Mouse (Mus musculus) ovary, postnatal 10 days (tissue): ENCODE results near the gene Mgst3.
"Not testable (repeated sequence)": the region's sequence is repeated elsewhere in the genome, so short reads cannot be mapped to it uniquely, and the experiment has no call there.

ENCODE experiments used
- DNase-seq: peaks from one replicate; pipeline ENCODE4 v3.0.0; 2022; ENCODE audit warnings: low spot score

The Mgst3 gene

DNA sequence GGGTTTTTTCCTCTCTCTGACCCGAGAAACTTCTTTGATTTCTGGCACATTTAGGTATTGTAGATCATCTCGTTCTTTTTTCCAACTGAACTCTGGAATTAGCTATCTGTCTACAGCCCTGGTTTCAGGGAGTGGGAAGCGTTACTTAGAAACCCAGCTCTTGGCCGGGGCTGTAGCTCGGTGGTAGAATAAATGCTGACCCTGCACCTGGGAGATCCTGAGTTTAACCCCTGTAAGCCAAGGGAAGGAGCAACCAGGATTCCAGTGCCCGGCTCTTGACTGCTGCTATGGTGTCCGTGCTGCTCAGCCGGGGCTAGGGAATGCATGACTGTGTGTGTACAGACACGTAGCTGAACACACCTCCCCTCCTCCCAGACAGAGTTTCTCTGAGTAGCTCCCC, 34.9 kb downstream of the Mgst3 start:
- DNase-seq: no peak

- DNase-seq: no peak
Measured at GRCm38 (mm10) chr1:167357387-167357786, 36.3 kb downstream of the Mgst3 start.

DNA sequence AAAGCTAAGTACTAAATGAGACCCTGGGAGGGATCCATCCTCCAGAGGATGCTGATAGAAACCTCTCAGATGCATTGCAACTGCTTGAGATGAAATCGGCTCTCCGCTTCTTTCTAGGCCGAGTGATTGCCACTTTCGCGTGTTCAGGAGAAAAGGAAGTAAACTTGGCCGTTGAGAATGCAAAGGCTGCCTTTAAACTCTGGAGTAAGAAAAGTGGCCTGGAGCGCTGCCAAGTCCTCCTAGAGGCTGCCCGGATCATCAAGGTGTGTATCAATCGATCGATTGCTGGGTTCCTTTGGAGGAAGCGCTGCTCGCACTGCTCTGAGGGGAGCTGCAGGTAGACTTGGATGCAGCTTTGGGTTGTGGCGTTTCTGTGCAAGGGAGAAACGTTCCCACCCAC, 41.2 kb downstream of the Mgst3 start:
- no peak for DNase-seq

- no peak for DNase-seq
Measured at GRCm38 (mm10) chr1:167350597-167351415, 42.8 kb downstream of the Mgst3 start.

DNA sequence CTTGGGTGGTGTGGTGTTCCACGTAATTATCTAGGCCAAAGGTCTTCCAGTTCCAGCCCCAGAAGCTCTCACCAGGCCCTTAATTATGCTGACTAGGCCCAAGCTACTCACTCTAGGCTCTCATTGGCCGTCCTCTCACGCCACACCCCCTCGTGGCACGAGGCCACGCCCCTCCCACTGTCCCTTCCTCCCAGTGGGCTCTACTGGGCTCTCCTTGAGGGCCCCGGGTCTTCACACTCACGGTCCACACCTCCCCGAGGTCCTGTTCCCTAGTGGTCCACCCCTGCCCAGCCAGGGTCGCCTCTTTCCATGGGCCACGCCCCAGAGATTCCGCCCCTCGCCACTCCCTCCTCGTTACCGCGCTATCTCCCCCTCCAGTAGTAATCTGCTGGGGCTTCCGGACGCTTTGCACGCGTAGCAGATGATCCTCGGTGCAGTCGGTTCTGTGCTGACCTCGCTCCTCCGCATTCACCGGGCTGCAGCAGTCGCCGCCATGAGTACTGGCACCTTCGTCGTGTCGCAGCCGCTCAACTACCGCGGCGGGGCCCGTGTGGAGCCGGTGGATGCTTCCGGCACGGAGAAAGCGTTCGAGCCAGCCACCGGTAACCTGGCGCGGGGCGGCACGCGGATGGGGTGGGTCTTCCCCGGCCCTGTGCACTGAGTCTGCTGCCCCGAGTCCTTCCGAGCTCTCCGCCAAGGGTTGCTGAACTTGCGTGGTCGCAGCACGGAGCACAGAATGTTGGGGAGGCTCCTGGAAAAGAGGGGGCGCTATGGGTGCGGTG, 43.6 kb downstream of the Mgst3 start, which contains the start of gene Aldh9a1:
Gene Aldh9a1 (plus strand): TSS at position 177 of the 782 bp plus-strand sequence.
- peak; percentile 90 for DNase-seq

DNA sequence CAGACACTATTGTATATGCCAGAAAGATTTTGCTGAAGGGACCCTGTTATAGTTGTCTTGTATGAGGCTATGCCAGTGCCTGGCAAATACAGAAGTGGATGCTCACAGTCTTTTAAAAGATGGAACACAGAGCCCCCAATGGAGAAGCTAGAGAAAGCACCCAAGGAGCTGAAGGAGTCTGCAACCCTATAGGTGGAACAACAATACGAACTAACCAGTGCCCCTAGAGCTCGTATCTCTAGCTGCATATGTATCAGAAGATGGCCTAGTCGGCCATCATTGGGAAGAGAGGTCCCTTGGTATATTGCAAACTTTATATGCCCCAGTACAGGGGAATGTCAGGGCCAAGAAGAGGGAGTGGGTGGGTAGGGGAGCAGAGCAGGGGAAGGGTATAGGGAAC, 44.4 kb downstream of the Mgst3 start:
- DNase-seq: not testable (repeated sequence)

DNA sequence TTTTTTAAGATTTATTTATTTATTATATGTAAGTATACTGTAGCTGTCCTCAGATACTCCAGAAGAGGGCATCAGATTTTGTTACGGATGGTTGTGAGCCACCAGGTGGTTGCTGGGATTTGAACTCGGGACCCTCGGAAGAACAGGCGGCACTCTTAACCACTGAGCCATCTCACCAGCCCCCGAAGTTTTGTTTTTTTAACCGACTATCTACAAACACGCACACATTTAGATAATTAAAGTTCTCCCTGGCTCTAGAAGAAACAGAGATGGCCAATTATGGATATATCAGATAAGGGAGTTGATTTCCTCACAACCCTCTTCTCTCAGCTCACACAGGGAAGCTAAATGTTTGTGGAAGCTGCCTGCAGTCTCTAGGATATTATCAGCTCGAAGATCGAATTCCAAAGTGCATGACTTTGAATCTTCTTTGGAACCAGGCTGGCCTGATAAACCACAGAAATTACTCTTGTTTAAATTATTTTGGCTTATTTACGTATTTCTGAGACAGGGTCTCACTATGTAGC, 47.6 kb downstream of the Mgst3 start:
- DNase-seq: not testable (repeated sequence)

DNA sequence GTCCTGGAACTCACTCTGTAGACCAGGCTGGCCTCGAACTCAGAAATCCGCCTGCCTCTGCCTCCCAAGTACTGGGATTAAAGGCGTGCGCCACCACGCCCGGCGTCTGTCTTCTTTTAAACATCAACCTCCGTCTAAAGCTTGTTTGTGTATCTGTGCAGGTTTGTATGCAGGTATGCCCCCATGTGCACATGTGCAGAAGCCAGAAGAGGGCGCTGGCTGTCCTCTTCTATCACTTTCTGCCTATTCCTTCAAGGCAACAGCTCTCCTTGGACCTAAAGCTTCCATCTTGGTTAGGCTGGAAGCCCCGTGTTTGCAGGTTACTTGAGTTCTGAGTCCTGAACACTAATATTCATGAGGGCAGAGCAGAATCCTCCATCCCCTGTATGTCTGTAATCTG, 50.8 kb downstream of the Mgst3 start:
- DNase-seq: no peak

DNA sequence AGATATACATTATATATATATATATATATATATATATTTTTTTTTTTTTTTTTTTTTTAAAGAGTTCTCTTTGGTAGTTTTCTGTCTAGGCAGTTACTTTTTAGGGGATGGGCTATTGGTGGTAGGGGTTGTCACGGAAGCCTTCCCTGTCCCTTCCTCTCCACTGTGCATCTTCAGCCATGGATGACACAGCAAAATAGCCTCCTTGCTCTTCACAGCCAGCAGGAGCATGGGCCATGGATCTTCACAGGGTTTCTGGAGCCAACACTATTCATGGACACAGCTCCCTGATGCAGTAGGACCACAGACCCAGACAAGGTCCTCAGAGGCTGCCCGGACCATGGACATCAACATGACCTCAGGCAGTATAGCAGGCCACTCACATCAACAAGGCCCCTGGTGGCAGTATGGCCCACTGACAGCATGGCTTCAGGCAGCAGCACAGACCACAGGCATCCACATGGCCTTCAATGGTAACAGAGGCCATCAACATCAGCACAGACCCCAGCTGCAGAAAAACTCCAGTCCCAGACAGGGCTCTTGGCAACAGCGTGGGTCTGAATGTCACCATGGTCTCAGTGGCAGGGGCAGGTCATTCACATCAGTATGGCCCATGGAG, 52.6 kb downstream of the Mgst3 start:
- no peak for DNase-seq

DNA sequence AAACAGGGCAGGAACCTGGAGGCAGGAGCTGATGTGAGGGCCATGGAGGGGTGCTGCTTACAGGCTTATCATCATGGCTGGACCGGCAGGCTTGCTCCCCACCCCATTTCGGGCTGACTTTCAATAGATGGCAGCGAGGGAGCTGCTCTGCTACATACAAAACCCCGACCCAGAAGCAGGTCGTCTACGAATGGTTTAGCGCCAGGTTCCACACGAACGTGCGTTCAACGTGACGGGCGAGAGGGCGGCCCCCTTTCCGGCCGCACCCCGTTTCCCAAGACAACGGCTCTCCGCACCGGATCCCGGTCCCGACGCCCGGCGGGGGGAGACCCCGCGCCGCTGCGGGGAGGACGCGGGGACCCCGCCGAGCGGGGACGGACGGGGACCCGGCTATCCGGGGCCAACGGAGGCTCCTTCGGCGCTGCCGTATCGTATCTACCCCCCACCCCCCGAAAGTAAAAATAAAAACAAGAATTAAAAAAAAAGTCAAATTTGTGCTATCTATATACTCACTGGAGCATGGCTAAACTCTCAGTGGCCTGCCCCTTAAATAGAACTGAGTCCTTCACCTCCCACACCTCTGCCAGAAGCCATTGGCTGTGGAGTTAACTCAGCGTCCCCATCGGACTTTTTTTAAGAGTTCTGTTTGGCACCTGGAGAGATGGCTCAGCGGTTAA, 53.4 kb downstream of the Mgst3 start:
- no peak for DNase-seq

GRCm38 (mm10) chr1:167339177-167339781, 54.4 kb downstream of the Mgst3 start:
- no peak for DNase-seq

- peak; percentile 56 for DNase-seq
Measured at GRCm38 (mm10) chr1:167337463-167338095, 56.1 kb downstream of the Mgst3 start.

GRCm38 (mm10) chr1:167336398-167336797, 57.2 kb downstream of the Mgst3 start:
- no peak for DNase-seq

- no peak for DNase-seq
Measured at GRCm38 (mm10) chr1:167331106-167331505, 62.5 kb downstream of the Mgst3 start.

DNA sequence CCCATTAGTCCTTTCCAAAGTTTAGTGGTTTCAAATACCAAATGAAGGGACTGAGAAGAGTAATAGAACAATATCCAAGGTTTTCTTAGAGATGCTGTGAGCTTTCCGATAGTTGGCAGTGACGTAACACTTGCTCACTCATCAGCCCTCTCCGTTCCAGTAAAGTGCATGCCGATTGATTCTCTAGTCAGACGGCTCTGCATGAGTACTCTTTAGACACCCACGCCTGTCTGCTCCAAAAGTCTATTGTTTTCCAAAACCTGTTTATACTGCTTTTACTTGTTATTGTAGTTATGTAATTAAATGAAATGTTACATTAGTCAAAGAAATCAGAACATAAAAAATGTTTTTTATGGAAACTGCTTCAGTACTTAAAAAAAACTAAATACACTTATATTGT, 64.9 kb downstream of the Mgst3 start:
- DNase-seq: no peak
